Mouse (Mus musculus): ENCODE measurements around the gene Dis3l.
"Not testable (repeated sequence)": the region's sequence is repeated elsewhere in the genome, so short reads cannot be mapped to it uniquely, and the experiment has no call there.

Dis3l gene

DNA sequence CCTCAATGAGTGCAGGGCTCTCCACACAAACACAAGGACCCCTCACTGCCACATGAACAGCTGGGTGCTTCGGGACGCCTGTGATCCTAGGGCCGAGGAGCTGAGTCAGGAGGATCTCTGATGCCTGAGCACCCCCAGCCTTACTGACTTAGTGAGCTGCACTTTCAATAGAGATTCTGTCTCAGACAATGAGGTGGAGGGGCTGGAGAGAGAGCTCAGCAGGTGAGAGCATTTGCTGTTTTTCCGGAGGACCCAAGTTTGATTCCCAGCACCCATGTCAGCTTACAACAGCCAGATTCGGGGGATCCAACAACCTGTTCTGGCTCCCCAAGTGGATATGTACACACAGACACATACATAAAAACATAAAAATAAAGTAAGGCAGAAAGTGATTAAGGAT lies 24.1 kb downstream of the Dis3l start:
- DNase-seq: no peak

- DNase-seq: no peak
Measured at GRCm38 (mm10) chr9:64314696-64315095, 26.4 kb downstream of the Dis3l start.

DNA sequence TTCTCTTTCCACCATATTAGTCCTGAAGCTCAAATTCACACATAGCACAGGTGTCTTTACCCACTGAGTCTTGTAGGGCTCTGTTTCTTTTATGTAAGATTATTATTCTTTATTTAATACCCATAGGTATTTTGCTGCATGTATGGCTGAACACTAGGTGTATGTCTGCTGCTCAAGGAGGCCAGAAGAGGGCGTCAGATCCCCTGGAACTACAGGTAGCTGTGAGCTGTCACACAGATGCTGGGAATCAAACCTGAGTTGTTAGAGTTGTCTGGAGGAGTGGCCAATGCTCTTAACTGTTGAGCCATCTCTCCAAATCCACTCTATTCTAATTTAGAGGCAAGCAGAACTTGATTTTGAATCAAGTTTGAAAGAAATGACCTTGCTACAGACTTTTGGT lies 29.0 kb downstream of the Dis3l start:
- no peak for DNase-seq

GRCm38 (mm10) chr9:64310996-64311785 lies 29.9 kb downstream of the Dis3l start:
- peak; percentile 60 for DNase-seq

DNA sequence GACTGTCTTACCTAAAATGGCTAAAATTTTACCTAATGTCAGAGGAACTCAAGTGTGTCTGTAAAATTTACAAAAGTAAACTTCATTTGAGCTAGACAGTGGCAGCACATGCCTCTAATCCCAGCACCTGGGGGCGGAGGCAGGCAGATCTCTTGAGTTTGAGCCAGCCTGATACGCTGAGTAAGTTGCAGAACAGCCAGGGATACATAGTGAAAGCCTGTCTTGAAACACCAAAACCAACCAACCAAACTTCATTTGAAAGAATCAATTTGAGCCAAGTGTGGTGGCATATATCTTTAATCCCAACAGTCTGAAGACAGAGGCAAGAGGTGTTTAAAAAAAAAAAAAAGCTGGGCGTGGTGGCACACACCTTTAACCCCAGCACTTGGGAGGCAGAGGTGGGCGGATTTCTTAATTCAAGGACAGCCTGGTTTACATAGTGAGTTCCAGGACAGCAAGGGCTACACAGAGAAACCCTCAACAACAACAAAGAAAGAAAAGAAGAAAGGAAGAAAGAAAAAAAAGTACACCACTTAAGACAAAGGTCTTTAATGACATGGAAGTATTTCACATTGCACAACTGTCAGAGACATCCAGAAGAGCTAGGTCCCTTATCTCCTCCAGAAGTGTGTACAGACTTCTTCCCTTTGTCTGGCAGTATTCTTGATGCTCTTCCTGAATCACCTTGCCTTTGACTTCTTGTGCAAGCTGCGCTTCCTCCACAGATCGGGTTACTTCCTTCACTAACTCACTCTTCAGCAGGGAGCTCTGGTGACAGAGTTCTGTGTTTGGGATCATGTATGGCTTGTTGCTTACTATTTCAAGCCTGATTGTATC lies 34.4 kb downstream of the Dis3l start:
- no peak for DNase-seq

DNA sequence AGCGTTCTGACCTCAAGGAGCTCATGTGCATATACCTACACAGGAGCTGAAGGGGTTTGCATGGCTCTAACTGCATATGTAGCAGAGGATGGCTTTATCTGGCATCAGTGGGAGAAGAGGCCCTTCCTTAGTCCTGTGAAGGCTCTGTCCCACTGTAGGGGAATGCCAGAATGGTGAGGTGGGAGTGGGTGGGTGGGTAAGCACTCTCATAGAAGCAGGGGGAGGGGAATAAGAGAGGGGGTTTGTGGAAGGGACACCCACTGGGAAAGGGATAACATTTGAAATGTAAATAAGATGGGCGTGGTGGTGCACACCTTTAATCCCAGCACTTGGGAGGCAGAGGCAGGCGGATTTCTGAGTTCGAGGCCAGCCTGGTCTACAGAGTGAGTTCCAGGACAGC lies 38.0 kb downstream of the Dis3l start:
- DNase-seq: not testable (repeated sequence)

- no peak for DNase-seq
Measured at GRCm38 (mm10) chr9:64282404-64282987, 58.6 kb downstream of the Dis3l start.

DNA sequence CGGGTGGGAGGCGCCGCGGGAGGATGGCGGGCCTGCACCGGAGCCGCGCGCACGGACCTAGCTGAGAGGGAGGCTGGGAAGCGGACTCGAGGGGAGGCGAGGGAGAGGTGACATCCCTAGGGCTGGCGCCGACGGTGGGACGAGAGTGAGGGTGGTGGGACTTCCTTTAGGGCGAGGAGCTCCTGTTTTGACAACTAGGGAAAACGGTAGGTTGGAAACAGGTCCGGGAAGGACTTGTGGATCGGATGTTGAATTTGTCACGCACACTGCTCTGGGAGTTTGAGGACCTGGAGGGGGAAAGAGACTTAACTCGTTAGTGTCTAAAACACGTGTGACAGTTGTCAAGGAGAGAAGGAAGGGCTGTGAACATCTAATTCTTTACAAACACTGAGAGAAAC lies 59.3 kb downstream of the Dis3l start:
- DNase-seq: no peak

- DNase-seq: peak; percentile 96
Measured at GRCm38 (mm10) chr9:64281105-64281780, 59.8 kb downstream of the Dis3l start, which contains the start of gene Tipin. Gene Tipin, plus strand, starts transcription at chr9:64281581.

DNA sequence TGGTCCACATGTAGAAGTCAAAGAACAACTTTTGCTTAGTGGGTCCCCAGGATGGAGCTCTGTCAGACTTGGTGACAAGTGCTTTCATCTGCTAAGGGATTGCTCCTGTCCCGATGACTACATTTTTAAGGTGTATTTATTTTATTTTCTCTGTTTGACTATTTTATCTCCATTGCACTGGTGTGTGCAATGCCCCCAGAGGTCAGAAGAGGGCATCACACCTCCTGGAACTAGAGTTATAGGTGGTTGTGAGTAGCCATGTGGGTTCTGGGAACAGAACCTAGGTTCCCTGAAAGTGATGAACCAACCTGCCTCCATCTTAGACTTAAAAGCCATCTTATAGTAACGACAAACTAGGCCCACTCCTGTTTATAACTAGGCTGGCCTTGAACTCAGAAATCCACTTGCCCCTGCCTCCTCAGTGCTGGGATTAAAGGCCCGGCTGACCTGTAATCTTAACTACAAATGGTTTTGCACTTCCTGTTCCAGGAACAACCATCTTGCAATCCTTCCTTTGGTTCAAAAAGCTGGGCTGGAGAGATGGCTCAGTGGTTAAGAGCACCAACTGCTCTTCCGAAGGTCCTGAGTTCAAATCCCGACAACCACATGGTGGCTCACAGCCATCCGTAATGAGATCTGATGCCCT lies 62.3 kb downstream of the Dis3l start:
- no peak for DNase-seq

- DNase-seq: peak; percentile 75
Measured at GRCm38 (mm10) chr9:64277706-64278105, 63.4 kb downstream of the Dis3l start.

DNA sequence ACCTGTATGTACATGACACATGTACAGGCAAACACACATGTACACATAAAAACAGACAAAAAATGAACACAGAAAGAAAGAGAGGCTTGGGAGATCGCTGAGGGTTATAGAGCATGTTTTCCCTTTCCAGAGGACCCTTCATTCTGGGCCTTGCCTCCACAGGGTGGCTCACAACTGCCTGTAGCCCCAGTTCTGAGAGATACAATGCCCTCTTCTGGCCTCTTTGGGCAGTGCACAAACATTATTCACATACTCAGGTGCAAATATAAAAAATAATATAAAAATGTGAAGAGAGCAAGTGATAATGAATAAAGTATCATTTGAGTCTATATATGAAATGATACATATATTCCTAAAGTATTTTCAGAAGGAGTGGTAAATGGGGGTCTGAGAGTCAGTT lies 66.2 kb downstream of the Dis3l start:
- no peak for DNase-seq

DNA sequence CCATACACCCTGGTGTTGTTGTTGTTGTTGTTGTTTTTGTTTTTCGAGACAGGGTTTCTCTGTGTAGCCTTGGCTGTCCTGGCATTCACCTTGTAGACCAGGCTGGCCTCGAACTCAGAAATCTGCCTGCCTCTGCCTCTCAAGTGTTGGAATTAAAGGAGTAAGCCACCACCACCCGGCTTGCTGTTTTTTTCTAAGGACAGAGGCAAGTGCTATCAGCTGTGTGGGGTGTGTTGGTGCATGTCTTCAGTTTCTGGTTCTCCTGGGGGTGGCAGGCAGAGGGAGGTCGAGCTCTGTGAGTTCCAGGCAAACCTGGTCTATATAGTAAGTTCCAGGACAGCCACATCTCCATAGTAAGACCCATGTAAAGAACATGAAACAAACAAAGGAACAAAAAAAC lies 66.8 kb downstream of the Dis3l start:
- DNase-seq: no peak

DNA sequence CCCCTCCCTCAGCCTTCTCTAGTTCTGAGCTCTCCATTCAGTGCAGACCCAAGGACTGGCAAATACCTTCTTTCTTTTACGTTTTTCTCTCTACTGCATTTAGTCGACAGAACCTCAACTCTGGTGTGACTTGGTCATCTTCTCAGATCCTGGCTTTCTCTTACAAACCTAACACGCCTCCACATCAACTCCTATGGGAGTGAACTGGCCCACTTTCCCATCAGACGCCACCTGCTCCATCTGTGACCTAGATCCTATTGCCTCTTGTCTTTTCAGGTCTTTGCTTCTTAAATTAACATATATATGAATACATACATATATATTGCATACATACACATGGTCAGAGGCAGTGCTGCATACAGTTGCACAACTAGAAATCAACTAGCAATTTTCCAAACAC lies 67.3 kb downstream of the Dis3l start:
- DNase-seq: no peak

GRCm38 (mm10) chr9:64272611-64273010 lies 68.5 kb downstream of the Dis3l start:
- peak; percentile 67 for DNase-seq

DNA sequence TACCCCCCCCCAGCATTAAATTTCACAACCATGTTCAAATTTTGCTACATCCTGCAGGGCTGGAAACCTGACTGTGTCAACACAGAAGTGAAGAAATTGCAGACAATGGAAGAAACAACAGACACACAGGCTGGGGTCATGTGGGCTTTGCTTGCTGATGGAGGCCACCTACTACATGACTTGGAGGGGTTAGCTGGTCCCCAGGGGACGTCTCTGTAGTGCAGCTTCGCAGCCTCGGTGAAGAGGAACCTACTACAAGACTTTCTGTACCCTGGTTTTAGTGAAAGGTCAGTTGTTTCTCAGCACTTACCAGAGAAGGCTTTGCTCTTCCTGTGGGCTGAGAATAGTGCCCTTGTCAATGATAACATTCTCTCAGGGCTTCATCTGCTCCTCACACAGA lies 69.8 kb downstream of the Dis3l start:
- DNase-seq: no peak

GRCm38 (mm10) chr9:64268836-64269235 lies 72.3 kb downstream of the Dis3l start:
- not testable (repeated sequence) for DNase-seq

GRCm38 (mm10) chr9:64268196-64268595 lies 72.9 kb downstream of the Dis3l start:
- DNase-seq: no peak

DNA sequence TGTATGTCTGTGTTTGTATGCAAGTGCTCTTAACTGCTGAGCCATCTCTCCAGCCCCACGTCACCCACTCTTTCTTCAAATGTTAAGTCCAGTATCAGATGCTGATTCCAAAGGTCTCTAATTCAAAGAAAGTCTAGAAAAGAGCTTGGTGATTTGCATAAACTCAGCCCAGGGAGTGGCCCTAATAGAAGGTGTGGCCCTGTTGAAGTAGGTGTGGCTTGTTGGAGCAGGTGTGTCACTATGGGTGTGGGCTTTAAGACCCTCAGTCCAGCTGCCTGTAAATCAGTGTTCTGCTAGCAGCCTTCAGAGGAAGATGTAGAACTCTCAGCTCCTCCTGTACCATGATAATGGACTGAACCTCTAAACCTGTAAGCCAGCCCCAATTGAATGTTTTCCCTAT lies 73.9 kb downstream of the Dis3l start:
- DNase-seq: no peak

- DNase-seq: no peak
Measured at GRCm38 (mm10) chr9:64264813-64265212, 76.3 kb downstream of the Dis3l start.

DNA sequence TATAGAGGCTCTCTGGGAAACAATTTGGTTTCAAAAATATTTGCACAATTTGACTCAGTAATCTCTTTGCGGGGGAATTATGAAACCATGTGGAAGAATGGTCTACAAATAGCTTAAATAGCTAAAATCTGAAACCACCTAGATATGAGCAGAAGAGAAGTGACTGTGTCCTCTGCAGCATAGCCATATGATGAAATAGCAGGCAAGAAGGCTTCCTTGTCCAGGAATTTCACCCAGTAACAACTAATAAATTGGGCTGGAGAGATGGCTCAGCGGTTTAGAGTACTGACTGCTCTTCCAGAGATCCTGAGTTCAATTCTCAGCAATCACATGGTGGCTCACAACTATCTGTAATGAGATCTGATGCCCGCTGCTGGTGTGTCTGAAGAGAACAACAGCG lies 80.1 kb downstream of the Dis3l start:
- DNase-seq: no peak

- DNase-seq: no peak
Measured at GRCm38 (mm10) chr9:64259906-64260305, 81.2 kb downstream of the Dis3l start.

Data from kidney, postnatal 14 days (tissue).